Mouse (Mus musculus) bone marrow, adult 2 months (tissue): ENCODE measurements at regions not wholly inside any gene's neighbourhood (a gene's known extent, or its start where the extent isn't known, plus 50 kb on each side); places are given as distances from the start of the nearest gene placed in this dataset.

Experiments
- H3K27ac ChIP-seq: fragments of 200-500 bp; 2 replicates; pipeline ENCODE4 v1.5.1; 2012; ENCODE audit warnings: low read depth, mild to moderate bottlenecking, control low read depth, inconsistent platforms, low read length; ENCODE audit not compliant: control insufficient read depth, poor library complexity, insufficient read depth
- H3K4me1 ChIP-seq: fragments of 200-500 bp; 2 replicates; pipeline ENCODE4 v1.6.1; 2011; ENCODE audit warnings: low read length; ENCODE audit not compliant: control insufficient read depth, insufficient read depth
- H3K4me3 ChIP-seq: fragments of 200-500 bp; replicated peaks from 2 replicates; pipeline ENCODE3; 2011; ENCODE audit warnings: mild to moderate bottlenecking, low read depth, low read length, control low read depth; ENCODE audit not compliant: control insufficient read depth
- CTCF ChIP-seq: fragments of 200-500 bp; IDR thresholded peaks from 2 replicates; pipeline ENCODE4 v1.5.1; 2011; ENCODE audit warnings: low read length, control low read depth; ENCODE audit not compliant: control insufficient read depth, insufficient read depth
- POLR2A ChIP-seq: fragments of 200-500 bp; IDR thresholded peaks from 2 replicates; pipeline ENCODE4 v1.6.1; 2011; ENCODE audit warnings: low read depth, mild to moderate bottlenecking, control low read depth, low read length, borderline replicate concordance; ENCODE audit not compliant: control insufficient read depth
- WGBS: fragments of 180-500 bp; shearing (Covaris S2); methylation state at CpG from one replicate; pipeline ENCODE4 v1.1.7; 2018; 5-methylcytosine and 5-hydroxymethylcytosine counted together

DNA sequence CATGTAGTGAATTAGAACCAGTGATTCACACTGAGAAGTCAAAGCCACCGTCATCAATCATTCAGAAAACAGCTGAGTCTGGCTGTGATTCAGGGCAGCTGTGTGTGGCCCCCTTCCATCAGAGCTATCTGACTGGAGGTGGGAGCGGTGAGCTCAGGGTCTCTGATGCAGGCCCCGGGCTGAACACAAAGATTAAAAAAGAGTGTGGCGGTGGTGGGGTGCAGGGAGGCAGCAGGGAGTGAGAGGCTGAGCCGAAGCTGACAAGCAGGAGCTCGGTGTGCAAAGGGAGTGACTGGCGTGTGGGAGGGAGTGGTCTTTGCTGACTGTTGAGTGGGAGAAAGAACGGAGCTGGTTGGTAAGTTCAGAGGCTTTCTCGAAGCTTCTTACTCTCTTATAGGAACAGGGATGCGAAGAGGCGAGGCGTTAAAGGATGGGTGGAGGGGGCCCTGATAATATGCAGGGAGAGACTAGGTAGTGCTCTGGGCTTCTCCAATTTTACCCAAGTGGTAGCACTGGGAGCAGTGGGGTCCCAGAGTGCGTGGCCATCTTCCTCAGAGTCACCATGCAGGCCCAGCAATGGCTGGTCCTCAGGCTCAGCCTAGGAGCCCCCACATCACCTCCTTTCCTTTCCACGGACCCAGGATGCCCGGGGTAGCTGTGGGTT lies 116.1 kb upstream of the Fstl4 start:
- no peaks in the 10 kb centered on the region for H3K4me1 ChIP-seq
- H3K27ac ChIP-seq: no peak overlapping the region
- 70% methylated on average over 15 of the region's 15 CpGs for WGBS
- no peak for TF ChIP-seq POLR2A
- no peak for TF ChIP-seq CTCF
- H3K4me3 ChIP-seq: no peak overlapping the region

DNA sequence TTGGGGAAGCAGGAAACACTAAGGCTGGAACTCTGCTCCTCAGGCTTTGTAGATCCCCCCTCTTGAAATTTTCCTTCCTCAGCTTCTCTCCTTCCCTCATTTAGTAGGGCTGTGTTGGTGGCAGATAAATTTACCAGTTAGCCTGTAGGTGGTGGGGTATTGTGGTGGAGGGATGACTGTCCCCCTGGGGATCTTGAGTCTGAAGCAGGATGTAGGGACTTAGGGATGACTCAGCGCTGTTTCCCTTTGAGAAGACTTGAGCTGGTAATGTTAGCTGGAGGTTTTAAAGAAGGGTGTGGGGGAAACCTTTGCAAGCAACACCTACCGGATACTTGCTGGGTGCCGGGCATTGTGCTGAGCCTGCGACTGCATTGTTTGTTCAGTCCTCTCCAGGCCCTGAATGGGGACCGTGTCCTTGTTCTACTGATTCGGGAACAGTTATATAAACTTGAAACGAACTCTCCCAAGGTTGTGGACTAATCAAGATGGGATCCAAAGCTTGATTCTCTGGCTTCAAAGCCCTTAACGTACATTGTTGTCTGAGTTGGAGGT lies 115.5 kb upstream of the Fstl4 start:
- no peak for TF ChIP-seq POLR2A
- no peak for TF ChIP-seq CTCF
- 53% methylated on average over 8 of the region's 8 CpGs for WGBS
- no peak overlapping the region for H3K4me3 ChIP-seq
- H3K4me1 ChIP-seq: no peaks in the 10 kb centered on the region
- no peak overlapping the region for H3K27ac ChIP-seq

DNA sequence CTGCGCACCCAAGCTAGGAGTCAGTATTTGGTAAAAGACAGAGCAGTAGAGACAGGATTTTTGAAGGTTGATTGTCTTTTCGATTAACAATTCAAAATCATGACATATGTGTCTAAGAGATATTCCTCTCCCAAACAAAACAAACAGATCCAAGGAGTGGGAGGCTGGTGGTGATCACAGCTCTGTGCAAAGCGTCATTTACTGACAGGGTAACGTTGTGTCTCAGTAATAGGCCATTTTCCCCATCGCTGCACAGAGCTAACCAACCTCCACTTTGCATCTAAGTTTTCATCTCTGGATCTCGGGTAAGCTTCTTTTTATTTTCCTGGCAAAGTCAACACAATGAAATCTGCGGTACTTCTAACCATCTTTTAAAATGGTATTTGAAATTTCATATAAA lies 109.8 kb upstream of the Fstl4 start:
- Histone ChIP-seq H3K4me3 (no peak overlapping the region), H3K27ac (no peak overlapping the region), H3K4me1 (no peaks in the 10 kb centered on the region)
- WGBS: 82% methylated on average over 7 of the region's 7 CpGs
- TF ChIP-seq POLR2A (no peak), CTCF (no peak)

DNA sequence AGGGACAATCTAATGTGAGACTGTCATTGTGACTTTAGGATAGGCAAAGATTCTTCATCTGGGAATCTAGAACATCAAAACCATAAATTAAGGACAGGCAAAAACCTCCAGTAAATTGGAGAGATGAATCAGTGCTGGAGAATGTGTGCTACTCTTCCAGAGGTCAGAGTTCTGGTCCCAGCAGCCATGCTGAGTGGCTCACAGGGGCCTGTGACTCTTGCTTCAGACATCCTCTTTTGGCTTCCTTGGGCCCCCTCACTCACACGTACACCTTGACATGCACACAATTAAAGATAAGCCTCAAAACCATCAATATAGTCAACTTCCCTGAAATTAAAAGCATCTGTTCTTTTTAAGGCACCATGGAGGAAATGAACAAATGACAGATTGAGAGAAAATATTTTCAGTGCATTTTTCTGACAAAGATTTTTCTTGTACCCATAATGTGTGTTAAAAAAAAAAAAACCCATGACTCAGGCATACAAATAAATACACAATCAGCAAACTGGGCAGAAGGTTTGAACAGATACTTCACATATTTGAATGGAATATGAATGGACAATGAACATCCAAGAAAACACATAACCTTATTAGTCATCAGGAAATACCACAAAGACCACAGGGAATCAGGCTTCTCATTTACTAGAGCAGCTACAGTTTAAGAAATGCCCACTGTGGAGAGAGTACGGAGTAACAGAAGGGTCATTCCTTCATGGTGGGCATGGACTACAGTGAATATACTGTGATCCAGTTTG lies 108.5 kb upstream of the Fstl4 start:
- 41% methylated on average over 2 of the region's 2 CpGs for WGBS
- no peak for TF ChIP-seq POLR2A
- TF ChIP-seq CTCF: no peak
- H3K4me3 ChIP-seq: no peak overlapping the region

DNA sequence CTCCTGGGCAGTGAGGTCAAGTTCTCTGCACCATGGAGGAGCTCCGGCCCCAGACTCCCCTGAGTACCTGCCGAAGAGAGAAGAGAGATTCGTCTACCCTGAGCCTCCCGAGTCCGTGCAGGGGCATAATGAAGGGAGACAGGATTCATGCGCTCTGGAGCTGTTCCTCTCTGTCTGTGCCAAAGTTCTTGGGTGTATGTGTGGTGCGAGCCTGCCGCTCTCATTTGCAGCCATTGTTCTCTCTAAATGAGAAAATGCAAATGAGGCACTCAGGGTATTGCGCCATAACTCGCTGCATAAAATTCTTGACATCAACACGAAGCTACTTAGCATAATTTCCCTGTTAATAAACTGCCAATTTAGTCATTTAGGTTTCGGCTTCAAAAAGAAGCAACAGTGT lies 103.2 kb upstream of the Fstl4 start:
- WGBS: 77% methylated on average over 12 of the region's 12 CpGs
- Histone ChIP-seq H3K4me1 (no peaks in the 10 kb centered on the region), H3K4me3 (no peak overlapping the region), H3K27ac (no peak overlapping the region)
- TF ChIP-seq CTCF (no peak), POLR2A (no peak)

More for the DNA sequence above, 108.5 kb upstream of the Fstl4 start:
- H3K27ac ChIP-seq: no peak overlapping the region
- no peaks in the 10 kb centered on the region for H3K4me1 ChIP-seq

DNA sequence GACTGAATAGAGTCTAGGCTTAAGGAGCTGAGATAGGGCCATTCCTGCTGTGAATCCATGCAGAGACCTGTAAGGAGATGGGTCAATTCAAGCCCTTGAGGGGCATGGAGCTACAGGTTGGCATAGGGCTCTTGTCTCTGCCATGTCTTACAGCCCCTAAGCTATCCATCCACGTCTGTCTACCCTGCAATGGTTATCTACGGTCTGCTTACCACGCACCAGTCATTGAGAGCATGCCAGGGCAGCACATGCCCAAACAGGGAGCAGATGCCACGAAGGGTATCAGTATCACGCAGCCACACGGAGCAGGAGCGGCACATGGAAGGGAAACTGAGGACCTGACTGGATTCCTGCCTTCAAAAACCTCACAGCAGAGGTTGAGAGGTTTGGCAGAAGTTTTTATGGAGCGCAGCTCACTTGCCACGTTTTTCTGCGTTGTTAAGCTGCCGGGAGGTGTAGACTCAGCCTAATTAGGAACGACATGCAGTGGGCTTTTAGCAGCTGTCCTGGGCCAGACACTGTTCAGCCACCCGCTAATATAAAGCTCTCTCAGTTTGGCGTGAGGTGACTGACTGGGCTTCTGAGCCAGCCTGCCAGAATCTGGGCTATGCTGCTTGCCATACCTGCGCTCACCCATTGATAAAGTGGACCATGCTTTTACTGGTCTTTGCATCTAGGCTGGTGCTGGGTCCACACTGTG lies 102.4 kb upstream of the Fstl4 start:
- TF ChIP-seq POLR2A (no peak), CTCF (no peak)
- H3K27ac ChIP-seq: no peak overlapping the region
- 78% methylated on average over 15 of the region's 15 CpGs for WGBS
- no peaks in the 10 kb centered on the region for H3K4me1 ChIP-seq
- no peak overlapping the region for H3K4me3 ChIP-seq

DNA sequence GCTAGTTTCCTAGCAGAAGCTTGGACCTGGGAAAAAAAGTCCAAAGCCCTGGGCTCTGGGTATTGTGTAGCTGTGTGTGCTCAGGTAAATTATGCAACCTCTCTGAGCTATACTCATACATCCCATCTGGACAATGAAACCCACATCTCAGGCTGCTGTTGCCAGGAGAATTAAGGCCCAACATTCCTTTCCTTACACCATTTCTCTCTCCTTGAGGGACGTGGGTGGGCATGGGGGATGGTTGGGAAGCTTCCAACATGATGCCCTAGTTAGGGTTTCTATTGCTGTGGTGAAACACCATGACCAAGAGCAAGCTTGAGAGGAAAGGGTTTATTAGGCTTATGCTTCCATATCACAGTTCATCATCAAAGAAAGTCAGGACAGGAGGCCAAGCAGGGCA lies 99.1 kb upstream of the Fstl4 start:
- 62% methylated on average over 1 of the region's 1 CpGs for WGBS
- Histone ChIP-seq H3K4me1 (no peaks in the 10 kb centered on the region), H3K27ac (no peak overlapping the region), H3K4me3 (no peak overlapping the region)
- no peak for TF ChIP-seq CTCF
- TF ChIP-seq POLR2A: no peak

DNA sequence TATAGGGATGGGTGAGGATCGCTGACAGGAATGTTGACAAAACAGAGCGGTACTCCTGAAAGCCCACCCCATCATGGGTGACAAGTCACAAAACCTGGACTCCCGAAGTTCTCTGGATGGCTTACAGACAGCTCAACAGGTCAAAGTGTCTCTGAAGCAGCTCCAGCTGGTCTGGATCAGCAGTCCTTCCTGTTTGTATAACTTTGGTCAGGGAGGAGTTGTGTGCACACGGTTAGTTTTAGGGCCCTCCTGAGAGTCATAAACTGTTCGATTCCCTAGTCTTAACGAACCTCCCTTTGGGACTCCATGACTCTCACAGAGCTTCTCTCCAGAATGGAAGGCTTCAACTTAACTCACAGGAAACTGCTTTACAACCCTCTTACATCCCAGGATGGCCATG lies 89.4 kb upstream of the Fstl4 start:
- TF ChIP-seq POLR2A (no peak), CTCF (no peak)
- Histone ChIP-seq H3K27ac (no peak overlapping the region), H3K4me1 (no peaks in the 10 kb centered on the region), H3K4me3 (no peak overlapping the region)
- WGBS: 48% methylated on average over 6 of the region's 6 CpGs
